Mouse (Mus musculus) lung, postnatal 36 days (tissue): ENCODE measurements at regions not wholly inside any gene's neighbourhood (a gene's known extent, or its start where the extent isn't known, plus 50 kb on each side); places are given as distances from the start of the nearest gene placed in this dataset.

Source experiments
- DNase-seq: peaks from one replicate; pipeline ENCODE4 v3.0.0; 2022; ENCODE audit warnings: mixed read lengths

DNA sequence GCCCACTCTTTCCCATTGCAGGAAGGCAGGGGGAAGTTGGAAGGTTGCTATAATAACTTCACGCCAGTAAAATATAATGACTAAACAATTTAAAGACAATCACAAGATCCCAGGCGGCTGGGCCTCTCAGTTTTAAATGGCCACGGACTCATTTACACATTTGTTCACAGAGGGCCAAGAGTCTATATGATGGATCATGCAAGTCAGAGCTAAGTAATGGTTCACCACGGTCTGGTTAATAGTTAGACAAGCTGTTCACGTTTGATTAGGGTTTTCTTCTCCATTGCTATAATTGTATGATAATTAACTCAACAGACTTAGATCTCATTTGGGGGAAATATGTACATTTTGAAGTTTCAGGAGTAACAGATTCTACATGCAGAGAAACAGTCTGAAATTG lies 170.0 kb downstream of the Ppargc1a start:
- DNase-seq = no peak

- DNase-seq = no peak
Observed at GRCm38 (mm10) chr5:51391319-51391718, 176.2 kb downstream of the Ppargc1a start.

GRCm38 (mm10) chr5:51387751-51388150 lies 179.8 kb downstream of the Ppargc1a start:
- no peak for DNase-seq

- DNase-seq = no peak
Observed at GRCm38 (mm10) chr5:51386409-51386808, 181.1 kb downstream of the Ppargc1a start.

- DNase-seq = no peak
Observed at GRCm38 (mm10) chr5:51384278-51384677, 183.2 kb downstream of the Ppargc1a start.

- no peak for DNase-seq
Observed at GRCm38 (mm10) chr5:51359101-51359500, 208.4 kb downstream of the Ppargc1a start.

DNA sequence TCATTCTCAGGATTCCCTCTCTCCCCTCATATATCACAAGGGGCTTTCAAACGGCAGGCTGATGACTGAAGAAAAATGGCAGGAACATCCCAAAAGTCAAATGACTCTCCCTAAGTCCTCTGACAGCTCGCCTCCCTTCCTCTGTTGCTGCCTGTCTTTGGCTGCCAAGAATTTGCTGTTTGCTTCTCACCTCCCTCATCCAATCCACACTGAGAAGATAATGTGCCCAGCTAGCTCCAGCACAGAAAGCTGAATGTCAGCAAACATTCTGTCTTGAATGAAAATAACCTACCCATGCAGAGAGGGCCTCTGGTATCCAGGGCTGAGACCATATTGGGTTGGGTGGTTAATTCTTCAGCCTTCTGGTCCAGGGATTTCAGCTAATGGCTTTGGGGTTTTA lies 219.3 kb downstream of the Ppargc1a start:
- DNase-seq = no peak

GRCm38 (mm10) chr5:51329142-51329541 lies 238.4 kb downstream of the Ppargc1a start:
- no peak for DNase-seq

DNA sequence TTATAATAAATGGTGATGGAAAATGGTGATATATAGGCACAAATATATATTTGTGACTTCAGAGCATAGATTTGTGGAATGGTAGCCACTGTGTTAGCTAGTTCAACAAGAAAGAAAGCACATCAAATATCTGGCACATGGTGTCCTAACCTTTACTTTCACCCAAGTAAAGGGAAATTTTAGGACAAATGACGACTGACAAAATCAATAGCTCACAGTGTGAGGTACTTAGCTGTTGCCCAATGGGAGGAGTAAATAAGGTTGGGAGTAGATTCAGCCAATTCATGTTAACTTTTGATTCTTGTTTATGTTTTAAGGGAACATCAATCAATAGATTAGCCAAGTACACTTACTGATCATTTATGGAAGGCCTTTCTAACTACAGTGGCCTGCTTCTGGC lies 278.3 kb downstream of the Ppargc1a start:
- no peak for DNase-seq

DNA sequence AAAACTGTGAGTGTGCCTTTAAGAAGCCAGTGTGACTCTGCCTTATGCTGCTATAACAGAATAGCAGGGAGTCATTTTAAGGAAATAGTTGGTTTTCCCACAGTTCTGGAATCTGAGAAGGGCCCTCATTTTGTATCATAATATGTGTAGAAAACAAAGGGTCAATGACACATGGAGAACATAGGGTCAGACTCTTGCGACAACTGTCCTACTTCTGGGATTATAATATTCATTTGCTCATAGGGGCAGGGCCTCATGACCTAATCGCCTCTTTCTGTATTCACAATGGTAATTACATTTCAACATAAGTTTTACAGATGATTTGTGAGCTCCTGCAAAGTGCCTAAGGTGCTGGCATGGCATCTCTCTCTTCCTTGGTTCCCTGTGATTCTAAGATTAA lies 279.3 kb downstream of the Ppargc1a start:
- no peak for DNase-seq

- no peak for DNase-seq
Observed at GRCm38 (mm10) chr5:51241156-51241555, 326.4 kb downstream of the Ppargc1a start.

GRCm38 (mm10) chr5:51234004-51234355 lies 333.5 kb downstream of the Ppargc1a start:
- DNase-seq = no peak

DNA sequence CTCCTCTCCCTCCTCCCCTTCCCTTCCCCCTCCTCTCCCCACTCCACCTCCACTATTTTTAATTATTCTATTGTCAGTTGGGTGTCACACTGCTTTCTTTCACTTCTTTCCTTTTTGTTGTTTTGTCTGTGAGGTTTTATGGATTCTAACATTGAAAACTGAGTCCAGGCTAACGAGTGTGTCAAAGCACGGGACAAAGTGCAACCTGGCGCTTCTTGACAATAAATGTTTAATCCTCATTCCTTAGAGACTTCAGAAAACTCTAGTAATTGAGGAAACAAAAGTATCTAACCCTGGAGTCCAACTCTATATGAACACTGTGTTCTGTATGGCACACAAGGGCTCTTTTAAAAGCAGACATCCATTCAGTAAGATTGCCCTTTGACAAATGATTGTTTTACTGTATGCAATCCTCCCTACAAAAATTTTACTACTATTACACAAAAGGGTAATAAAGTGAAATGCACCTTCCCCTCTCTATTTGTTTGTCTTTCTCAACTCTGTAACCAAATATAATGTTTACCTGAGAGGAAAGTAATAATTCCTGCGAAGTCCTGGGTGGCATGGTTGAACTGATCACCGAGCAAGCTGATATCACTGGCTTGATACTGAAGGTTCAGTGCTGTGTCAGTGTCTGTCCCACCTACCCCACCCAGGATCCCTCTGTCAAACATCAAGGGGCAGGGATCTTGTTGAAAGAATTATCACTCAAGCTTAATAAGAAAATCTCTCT lies 334.1 kb downstream of the Ppargc1a start:
- no peak for DNase-seq

- DNase-seq = no peak
Observed at GRCm38 (mm10) chr5:51229806-51230205, 337.7 kb downstream of the Ppargc1a start.

- DNase-seq = no peak
Observed at GRCm38 (mm10) chr5:51227996-51228395, 339.5 kb downstream of the Ppargc1a start.

- no peak for DNase-seq
Observed at GRCm38 (mm10) chr5:51203266-51203665, 364.3 kb downstream of the Ppargc1a start.

- DNase-seq = no peak
Observed at GRCm38 (mm10) chr5:51202525-51203215, 364.9 kb downstream of the Ppargc1a start.

DNA sequence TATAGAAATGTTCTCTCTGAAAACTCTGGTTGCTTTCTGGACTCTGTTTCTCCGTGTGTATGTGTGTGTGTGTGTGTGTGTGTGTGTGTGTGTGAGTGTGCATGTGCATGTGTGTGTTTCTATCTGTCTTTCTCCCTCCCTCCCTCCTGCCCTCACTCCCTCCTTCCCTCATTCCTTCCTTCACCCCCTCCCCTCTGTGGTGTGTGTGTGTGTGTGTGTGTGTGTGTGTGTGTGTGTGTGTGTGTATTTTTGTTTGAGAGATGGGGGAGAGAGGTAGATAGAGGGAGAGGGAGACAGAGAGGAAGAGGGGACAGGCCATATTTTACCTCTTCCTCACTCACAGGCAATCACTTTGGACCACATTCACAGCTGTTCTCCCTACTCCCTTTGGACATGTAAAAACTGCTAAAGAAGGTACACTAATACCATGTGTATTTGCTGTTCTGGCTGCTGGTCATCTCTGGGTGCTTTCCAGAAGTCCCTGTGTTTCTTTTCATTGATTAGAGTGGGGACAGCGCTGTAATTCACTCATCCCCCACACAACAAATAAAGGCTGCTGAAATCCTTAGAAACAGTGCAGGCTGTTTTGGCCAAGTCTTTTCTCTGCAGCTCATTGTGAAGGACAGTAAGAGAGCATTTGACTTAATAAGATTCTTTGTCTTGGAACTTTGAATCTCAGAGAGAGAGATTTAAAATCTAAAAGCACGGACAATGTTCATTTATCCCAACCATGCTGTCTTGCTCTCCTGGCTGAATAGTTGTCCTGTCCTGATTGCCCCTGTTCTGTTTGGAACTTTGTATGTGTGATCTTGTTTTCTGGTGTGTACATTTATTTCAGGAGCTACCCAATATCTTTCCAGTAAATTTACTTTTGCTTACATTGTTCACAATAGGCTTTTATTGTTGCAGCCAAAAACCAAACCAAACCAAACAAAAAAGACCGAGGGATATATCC lies 370.9 kb downstream of the Ppargc1a start:
- no peak for DNase-seq

DNA sequence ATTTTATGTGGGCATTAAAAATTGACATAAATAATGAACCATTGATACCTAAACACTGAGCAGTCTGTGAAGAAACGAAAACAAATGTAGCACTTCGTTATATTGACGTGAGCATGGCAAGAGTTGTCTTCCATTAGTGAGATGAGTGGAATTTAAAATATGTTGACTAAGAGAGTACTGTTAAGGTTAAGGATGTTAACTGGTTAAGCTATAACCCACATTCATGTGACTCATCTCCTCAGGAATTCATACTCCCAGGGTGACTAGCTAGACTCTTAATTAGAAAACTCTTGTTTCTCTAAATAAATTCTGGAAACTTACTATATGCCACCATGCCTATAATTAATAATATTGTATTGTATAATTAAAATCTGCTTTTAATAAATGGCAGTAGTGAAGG lies 376.9 kb downstream of the Ppargc1a start:
- no peak for DNase-seq

- no peak for DNase-seq
Observed at GRCm38 (mm10) chr5:51169828-51170227, 397.7 kb downstream of the Ppargc1a start.

DNA sequence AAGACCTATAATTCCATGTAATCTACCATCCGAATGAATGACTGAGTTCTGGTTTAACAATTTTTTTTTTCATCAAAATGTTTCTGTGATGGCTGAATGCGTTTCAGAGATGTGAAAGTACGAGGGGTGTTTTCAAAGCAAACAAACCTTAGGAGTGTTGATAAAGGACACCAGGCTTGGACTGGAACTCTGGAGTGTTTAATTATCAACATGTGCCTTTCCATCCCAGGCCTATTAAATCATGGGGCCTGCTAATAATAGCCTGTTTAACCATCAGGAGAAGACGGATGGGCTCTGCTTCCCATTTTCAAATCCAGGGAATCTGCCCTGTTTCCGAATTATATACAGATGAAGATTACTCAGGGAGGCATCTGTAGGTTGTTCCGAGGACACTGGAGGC lies 399.3 kb downstream of the Ppargc1a start:
- no peak for DNase-seq

DNA sequence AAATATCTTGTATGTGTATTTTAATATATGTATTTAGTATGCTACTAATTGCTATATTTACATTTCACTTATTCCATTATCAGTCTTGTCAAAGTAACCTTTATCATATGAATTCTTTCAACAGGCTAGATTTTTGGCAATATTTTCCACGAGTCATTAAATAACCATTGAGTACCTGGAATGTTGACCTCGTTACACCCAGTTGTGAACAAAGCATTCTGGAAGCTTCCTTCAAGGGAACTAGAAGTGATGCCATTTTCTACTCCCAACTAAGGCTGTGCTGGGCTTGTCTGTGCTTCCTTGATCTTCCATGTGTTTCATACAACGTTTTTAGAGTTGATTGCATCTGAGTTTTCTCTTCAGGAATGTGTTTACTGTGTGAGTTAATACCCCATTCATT lies 410.6 kb downstream of the Ppargc1a start:
- DNase-seq = no peak

- DNase-seq = no peak
Observed at GRCm38 (mm10) chr5:51144842-51145241, 422.7 kb downstream of the Ppargc1a start.

GRCm38 (mm10) chr5:51125091-51125490 lies 442.4 kb downstream of the Ppargc1a start:
- no peak for DNase-seq
